Mouse (Mus musculus) fibroblast of lung, adult 2 months (primary cell): Measurements from ENCODE around the gene Nptxr.
A peak's percentile ranks its signal among the peaks of the same experiment; 100 is the strongest.

Experiments
- DNase-seq: peaks from one replicate; pipeline ENCODE4 v3.0.0-alpha.2; 2011; ENCODE audit warnings: low read depth

Nptxr gene

GRCm38 (mm10) chr15:79804352-79805071, at the start of gene Nptxr:
Gene Nptxr (minus strand): TSS chr15:79804766.
- no peak for DNase-seq

- DNase-seq: no peak
Observed at GRCm38 (mm10) chr15:79850143-79850542, 45.6 kb upstream of the Nptxr start.

GRCm38 (mm10) chr15:79847100-79847499, 42.5 kb upstream of the Nptxr start:
- DNase-seq: peak; percentile 46

GRCm38 (mm10) chr15:79845986-79846385, 41.4 kb upstream of the Nptxr start:
- DNase-seq: no peak

GRCm38 (mm10) chr15:79842985-79843384, 38.4 kb upstream of the Nptxr start:
- DNase-seq: no peak

GRCm38 (mm10) chr15:79840281-79840680, 35.7 kb upstream of the Nptxr start:
- DNase-seq: no peak

GRCm38 (mm10) chr15:79834881-79835260, 30.3 kb upstream of the Nptxr start:
- DNase-seq: no peak

- DNase-seq: peak; percentile 73
Observed at GRCm38 (mm10) chr15:79834130-79834880, 29.7 kb upstream of the Nptxr start, which contains the start of the genes Npcd and Cbx6. Gene Npcd (minus strand): TSS chr15:79834237. Gene Cbx6 (minus strand): TSS chr15:79834688.

GRCm38 (mm10) chr15:79833251-79834050, 28.9 kb upstream of the Nptxr start:
- no peak for DNase-seq

GRCm38 (mm10) chr15:79832064-79832900, 27.7 kb upstream of the Nptxr start:
- DNase-seq: peak; percentile 44

- no peak for DNase-seq
Observed at GRCm38 (mm10) chr15:79830388-79830787, 25.8 kb upstream of the Nptxr start.

GRCm38 (mm10) chr15:79829431-79829830, 24.9 kb upstream of the Nptxr start:
- no peak for DNase-seq

- no peak for DNase-seq
Observed at GRCm38 (mm10) chr15:79828366-79829035, 23.9 kb upstream of the Nptxr start.

GRCm38 (mm10) chr15:79827778-79828210, 23.2 kb upstream of the Nptxr start:
- no peak for DNase-seq

- DNase-seq: no peak
Observed at GRCm38 (mm10) chr15:79827061-79827777, 22.7 kb upstream of the Nptxr start.

GRCm38 (mm10) chr15:79826221-79826935, 21.8 kb upstream of the Nptxr start:
- DNase-seq: no peak

- no peak for DNase-seq
Observed at GRCm38 (mm10) chr15:79825146-79825825, 20.7 kb upstream of the Nptxr start.

GRCm38 (mm10) chr15:79823588-79824280, 19.2 kb upstream of the Nptxr start:
- DNase-seq: no peak
